Mouse (Mus musculus): ENCODE data around the gene Rarb. TPM values are rescaled to one million over a fixed set of nuclear protein-coding genes. Genes with fewer than 3 reads are reported as not detected.

Gene Rarb
- polyA plus RNA-seq, 1 experiment from 2014 or later = 16.8 TPM

- DNase-seq (ENCODE audit: extremely low spot score, low spot score) = no peak
- H3K9me3 ChIP-seq = no peaks in the 10 kb centered on the region
- 84% methylated on average over 4 of the region's 4 CpGs for WGBS
- H3K27me3 ChIP-seq (ENCODE audit: poor library complexity, severe bottlenecking) = no peaks in the 10 kb centered on the region
- H3K27ac ChIP-seq = no peak overlapping the region
- no peak overlapping the region for H3K4me3 ChIP-seq
- H3K36me3 ChIP-seq (replicated peaks) = peaks cover 85% of the 10 kb centered on the region
- no peaks in the 10 kb centered on the region for H3K4me1 ChIP-seq
Observed at GRCm38 (mm10) chr14:16414163-16414562, 404.8 kb downstream of the Rarb start.

- no peak overlapping the region for H3K27ac ChIP-seq
- DNase-seq (ENCODE audit: extremely low spot score, low spot score) = no peak
- no peaks in the 10 kb centered on the region for H3K4me1 ChIP-seq
- 95% methylated on average over 4 of the region's 4 CpGs for WGBS
- H3K27me3 ChIP-seq (ENCODE audit: poor library complexity, severe bottlenecking) = no peaks in the 10 kb centered on the region
- peaks cover 86% of the 10 kb centered on the region for H3K36me3 ChIP-seq (replicated peaks)
- H3K4me3 ChIP-seq = no peak overlapping the region
- no peaks in the 10 kb centered on the region for H3K9me3 ChIP-seq
Observed at GRCm38 (mm10) chr14:16405187-16405586, 413.8 kb downstream of the Rarb start.

GRCm38 (mm10) chr14:16384783-16385182 is 434.2 kb downstream of the Rarb start:
- H3K9me3 ChIP-seq = no peaks in the 10 kb centered on the region
- H3K27ac ChIP-seq = no peak overlapping the region
- no peak for DNase-seq (ENCODE audit: extremely low spot score, low spot score)
- no peaks in the 10 kb centered on the region for H3K27me3 ChIP-seq (ENCODE audit: poor library complexity, severe bottlenecking)
- H3K36me3 ChIP-seq (replicated peaks) = peaks cover 32% of the 10 kb centered on the region
- peaks cover 7% of the 10 kb centered on the region for H3K4me1 ChIP-seq
- no peak overlapping the region for H3K4me3 ChIP-seq
- WGBS = 84% methylated on average over 1 of the region's 1 CpGs

Measured in forebrain, embryonic 10.5 days (tissue).